Mouse (Mus musculus): ENCODE data around the gene Tmub1. TPM values are rescaled to one million over a fixed set of nuclear protein-coding genes. Genes with fewer than 3 reads are reported as not detected.

Gene Tmub1
- polyA plus RNA-seq, 1 experiment from 2014 or later: 23.8 TPM

DNA sequence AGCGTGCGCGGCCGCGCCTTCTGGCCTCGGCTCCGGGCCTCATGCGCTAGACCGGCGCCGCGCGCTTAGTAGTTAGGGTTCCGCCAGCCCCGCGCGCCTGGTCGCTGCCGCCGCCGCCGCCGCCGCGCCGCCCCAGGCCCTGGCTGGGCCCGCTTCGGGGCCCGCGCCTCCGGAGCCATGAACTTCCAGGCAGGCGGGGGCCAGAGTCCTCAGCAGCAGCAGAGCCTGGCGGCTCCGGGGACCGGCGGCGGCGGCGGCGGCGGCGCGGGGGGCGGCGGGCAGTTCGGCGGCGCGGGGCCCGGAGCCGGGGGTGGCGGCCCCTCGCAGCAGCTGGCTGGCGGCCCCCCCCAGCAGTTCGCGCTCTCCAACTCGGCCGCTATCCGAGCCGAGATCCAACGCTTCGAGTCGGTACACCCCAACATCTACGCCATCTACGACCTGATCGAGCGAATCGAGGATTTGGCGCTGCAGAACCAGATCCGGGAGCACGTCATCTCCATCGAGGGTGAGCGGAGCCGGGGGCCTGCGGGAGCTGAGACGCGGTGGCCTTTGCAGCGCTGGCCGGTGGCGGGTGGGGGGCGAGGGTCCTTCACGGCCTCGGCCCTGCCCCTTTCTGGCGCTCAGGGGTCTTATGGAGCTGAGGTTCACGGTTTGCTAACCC is 4.5 kb upstream of the Tmub1 start, which contains the start of gene Agap3:
Agap3 (plus strand) TSS at position 148 of the 661 bp plus-strand sequence.
- H3K4me3 ChIP-seq (ENCODE audit: low read length): peak within 1 kb of the TSS; percentile 82
- no peaks in the 10 kb centered on the region for H3K9me3 ChIP-seq (ENCODE audit: control insufficient read depth, low read length)
- under 1% methylated on average over 73 of the region's 85 CpGs for WGBS
- peaks cover 2% of the 10 kb centered on the region; the same call in 1 of the 2 replicates for H3K36me3 ChIP-seq (ENCODE audit: control insufficient read depth, insufficient read depth, low read length)
- H3K9ac ChIP-seq (ENCODE audit: low read depth, low read length): peak within 1 kb of the TSS; percentile 95
- peak within 1 kb of the TSS; percentile 88 for H3K4me2 ChIP-seq (replicated peaks; ENCODE audit: low read depth, low read length)
- 0 out of 2 replicates have a peak, but pooled peaks have one; percentile 1 for ATAC-seq (ENCODE audit: low FRiP score, low TSS enrichment)
- H3K4me1 ChIP-seq (ENCODE audit: control insufficient read depth, insufficient read depth, low read length): peaks cover 30% of the 10 kb centered on the region
- H3K27ac ChIP-seq (ENCODE audit: low read depth, low read length): peak within 1 kb of the TSS; percentile 83
- H3K27me3 ChIP-seq (ENCODE audit: control insufficient read depth, insufficient read depth, low read length): no peaks in the 10 kb centered on the region

DNA sequence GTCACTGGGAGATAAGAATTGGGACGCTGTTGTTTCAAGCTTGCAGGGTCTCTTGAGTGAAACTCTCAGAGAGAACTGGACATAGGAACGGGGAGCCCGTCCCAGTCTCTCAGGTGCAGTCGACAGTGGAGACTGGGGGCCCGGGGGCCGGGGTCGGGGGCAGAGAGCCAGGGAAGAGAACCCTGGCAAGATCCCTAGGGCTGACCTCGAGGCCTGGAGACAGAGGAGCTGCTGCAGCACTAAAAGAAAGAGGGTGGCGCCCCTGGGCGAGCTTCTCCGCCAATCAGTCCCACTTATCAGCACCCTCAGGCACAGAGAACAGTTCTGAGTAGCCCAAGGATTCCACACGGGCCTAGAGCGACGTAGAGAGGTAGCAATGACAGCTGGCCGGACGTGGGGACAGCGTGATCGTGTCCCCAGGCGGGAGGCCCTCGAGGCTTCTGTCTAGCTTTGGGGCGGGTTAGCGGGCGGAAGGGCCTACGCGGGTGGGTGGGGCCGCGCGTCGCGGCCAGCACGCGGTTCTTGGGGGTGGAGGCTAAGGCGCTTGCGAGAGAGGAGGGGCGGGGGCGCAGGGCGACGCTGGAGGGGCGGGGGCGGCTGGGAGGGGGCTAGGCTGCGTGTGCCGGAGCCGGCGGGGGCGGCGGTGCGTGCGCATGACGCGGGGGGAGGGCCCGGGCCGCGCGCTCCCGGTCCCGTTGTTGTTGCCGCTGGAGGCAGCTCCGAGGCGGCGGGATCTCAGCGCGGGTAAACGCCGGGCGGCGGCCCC is 3.8 kb upstream of the Tmub1 start:
- peaks cover 30% of the 10 kb centered on the region for H3K4me1 ChIP-seq (ENCODE audit: control insufficient read depth, insufficient read depth, low read length)
- 4% methylated on average over 38 of the region's 66 CpGs for WGBS

DNA sequence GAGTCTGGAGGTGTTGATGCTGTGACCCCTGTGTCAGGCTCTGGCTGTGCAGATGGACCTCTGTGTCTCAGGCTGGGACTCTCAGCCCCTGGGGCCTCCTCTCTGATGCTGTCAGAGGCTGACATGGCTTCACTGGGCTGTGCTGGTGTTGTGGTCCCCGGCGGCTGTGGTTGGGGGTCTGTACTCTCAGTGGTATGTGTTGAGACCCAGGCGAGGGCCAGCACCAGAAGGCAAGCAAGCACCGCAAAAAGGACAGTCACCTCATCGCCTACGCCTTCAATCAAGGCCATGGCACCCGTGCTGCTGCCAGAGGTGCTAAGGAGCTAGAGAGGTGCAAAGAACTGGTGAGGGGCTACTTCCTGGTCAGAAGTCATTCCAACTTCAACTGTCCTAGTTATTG is 1.0 kb downstream of the Tmub1 start:
- no peak overlapping the region; the same call in 1 of the 2 replicates for H3K4me2 ChIP-seq (replicated peaks; ENCODE audit: low read depth, low read length)
- ATAC-seq (ENCODE audit: low FRiP score, low TSS enrichment): no peak

More for the DNA sequence above, 3.8 kb upstream of the Tmub1 start:
- Histone ChIP-seq H3K27ac (ENCODE audit: low read depth, low read length) (peak overlapping the region; percentile 83), H3K4me3 (ENCODE audit: low read length) (peak overlapping the region; percentile 82), H3K9me3 (ENCODE audit: control insufficient read depth, low read length) (no peaks in the 10 kb centered on the region), H3K27me3 (ENCODE audit: control insufficient read depth, insufficient read depth, low read length) (no peaks in the 10 kb centered on the region), H3K9ac (ENCODE audit: low read depth, low read length) (peak overlapping the region; percentile 95), H3K36me3 (ENCODE audit: control insufficient read depth, insufficient read depth, low read length) (0 out of 2 replicates have a peak, but pooled peaks cover 2% of the 10 kb centered on the region), H3K4me2 (replicated peaks; ENCODE audit: low read depth, low read length) (peak overlapping the region; percentile 88)
- ATAC-seq (ENCODE audit: low FRiP score, low TSS enrichment): peak; percentile 79

DNA sequence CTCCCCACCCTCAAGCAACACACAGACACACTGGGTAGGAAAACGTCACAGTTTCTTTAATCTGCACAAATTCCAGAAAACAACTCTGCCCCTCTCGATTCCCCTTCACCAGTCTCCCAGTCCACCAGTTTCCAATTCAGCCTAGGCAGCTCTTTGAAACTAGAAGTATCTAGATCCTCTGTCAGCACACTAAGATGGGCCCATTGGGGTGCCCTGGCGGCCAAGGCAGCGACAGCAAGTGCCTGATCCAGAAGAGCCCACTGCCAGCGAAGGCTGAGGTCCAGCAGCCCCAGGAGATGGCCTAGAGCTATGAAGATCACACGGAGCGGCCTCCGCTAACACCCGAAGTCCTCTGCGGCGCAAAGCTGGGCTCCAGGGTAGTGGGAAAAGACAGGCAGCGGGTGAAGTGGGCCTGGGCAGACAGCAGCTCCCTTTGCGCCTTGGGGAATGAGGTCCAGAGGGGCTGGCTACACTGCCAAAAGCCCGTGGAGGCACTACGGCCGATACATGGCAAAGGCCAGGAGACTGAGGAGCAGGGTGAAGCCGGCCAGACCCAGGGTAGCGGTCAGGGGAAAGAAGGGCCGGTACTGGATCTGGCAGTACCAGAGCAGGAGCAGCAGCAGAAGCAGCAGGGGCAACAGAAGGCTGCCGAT is 2.1 kb downstream of the Tmub1 start:
- peak overlapping the region; percentile 49 for H3K27ac ChIP-seq (ENCODE audit: low read depth, low read length)
- peak overlapping the region; percentile 90 for H3K9ac ChIP-seq (ENCODE audit: low read depth, low read length)
- H3K4me3 ChIP-seq (ENCODE audit: low read length): peak overlapping the region; percentile 68
- peaks cover 31% of the 10 kb centered on the region for H3K36me3 ChIP-seq (ENCODE audit: control insufficient read depth, insufficient read depth, low read length)
- WGBS: 58% methylated on average over 20 of the region's 20 CpGs
- H3K4me1 ChIP-seq (ENCODE audit: control insufficient read depth, insufficient read depth, low read length): peaks cover 15% of the 10 kb centered on the region
- H3K4me2 ChIP-seq (replicated peaks; ENCODE audit: low read depth, low read length): peak overlapping the region; percentile 52
- H3K27me3 ChIP-seq (ENCODE audit: control insufficient read depth, insufficient read depth, low read length): no peaks in the 10 kb centered on the region
- H3K9me3 ChIP-seq (ENCODE audit: control insufficient read depth, low read length): no peaks in the 10 kb centered on the region
- ATAC-seq (ENCODE audit: low FRiP score, low TSS enrichment): 0 out of 2 replicates have a peak, but pooled peaks have one; percentile 1

More for the DNA sequence above, 1.0 kb downstream of the Tmub1 start:
- no peaks in the 10 kb centered on the region for H3K9me3 ChIP-seq (ENCODE audit: control insufficient read depth, low read length)
- H3K27ac ChIP-seq (ENCODE audit: low read depth, low read length): no peak overlapping the region
- peaks cover 20% of the 10 kb centered on the region; the same call in 1 of the 2 replicates for H3K36me3 ChIP-seq (ENCODE audit: control insufficient read depth, insufficient read depth, low read length)
- 91% methylated on average over 7 of the region's 7 CpGs for WGBS
- no peaks in the 10 kb centered on the region for H3K27me3 ChIP-seq (ENCODE audit: control insufficient read depth, insufficient read depth, low read length)
- no peak overlapping the region for H3K4me3 ChIP-seq (ENCODE audit: low read length)
- no peak overlapping the region for H3K9ac ChIP-seq (ENCODE audit: low read depth, low read length)
- peaks cover 20% of the 10 kb centered on the region for H3K4me1 ChIP-seq (ENCODE audit: control insufficient read depth, insufficient read depth, low read length)

DNA sequence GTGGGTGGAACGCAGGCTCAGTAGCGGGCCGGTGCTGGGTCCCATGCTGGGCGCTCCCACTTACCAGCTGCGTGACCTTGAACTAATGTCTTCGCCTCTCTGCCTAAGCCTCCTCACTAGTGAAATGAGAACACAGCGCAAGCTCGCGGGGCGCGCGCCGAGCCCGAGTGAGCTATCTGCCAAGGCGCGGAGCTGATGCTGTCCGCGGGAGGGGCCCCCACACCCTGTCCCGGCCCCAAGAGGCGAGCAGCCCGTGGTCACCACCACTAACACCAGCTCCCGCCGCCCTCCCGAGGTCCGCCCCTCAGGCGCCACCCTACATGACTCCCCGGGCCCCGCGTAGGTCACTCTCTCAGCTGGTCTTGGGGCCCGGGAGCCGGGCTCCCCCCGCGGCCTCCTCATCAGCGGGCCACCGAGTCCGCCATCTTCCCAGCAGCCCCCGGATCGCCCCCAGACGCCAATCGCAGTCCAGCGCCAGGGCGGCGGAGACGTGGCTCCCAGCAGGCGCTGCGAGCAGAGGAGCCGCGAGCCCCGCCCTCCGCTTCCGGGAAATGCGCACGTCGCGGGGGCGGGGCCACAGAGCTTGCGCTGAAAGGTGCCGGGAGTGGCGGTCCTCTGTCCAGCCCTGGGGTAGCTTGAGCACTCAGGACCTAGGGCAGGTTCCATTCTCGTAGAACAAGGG is 2.8 kb downstream of the Tmub1 start, which contains the start of gene Fastk:
Fastk (minus strand) TSS at position 542 of the 682 bp plus-strand sequence.
- under 1% methylated on average over 56 of the region's 60 CpGs for WGBS
- Histone ChIP-seq H3K27me3 (ENCODE audit: control insufficient read depth, insufficient read depth, low read length) (no peaks in the 10 kb centered on the region), H3K4me3 (ENCODE audit: low read length) (peak within 1 kb of the TSS; percentile 68), H3K9me3 (ENCODE audit: control insufficient read depth, low read length) (no peaks in the 10 kb centered on the region), H3K4me2 (replicated peaks; ENCODE audit: low read depth, low read length) (peak within 1 kb of the TSS; percentile 52), H3K36me3 (ENCODE audit: control insufficient read depth, insufficient read depth, low read length) (peaks cover 38% of the 10 kb centered on the region), H3K27ac (ENCODE audit: low read depth, low read length) (peak within 1 kb of the TSS; percentile 81), H3K9ac (ENCODE audit: low read depth, low read length) (peak within 1 kb of the TSS; percentile 90), H3K4me1 (ENCODE audit: control insufficient read depth, insufficient read depth, low read length) (peaks cover 15% of the 10 kb centered on the region)
- peak; percentile 84 for ATAC-seq (ENCODE audit: low FRiP score, low TSS enrichment)

DNA sequence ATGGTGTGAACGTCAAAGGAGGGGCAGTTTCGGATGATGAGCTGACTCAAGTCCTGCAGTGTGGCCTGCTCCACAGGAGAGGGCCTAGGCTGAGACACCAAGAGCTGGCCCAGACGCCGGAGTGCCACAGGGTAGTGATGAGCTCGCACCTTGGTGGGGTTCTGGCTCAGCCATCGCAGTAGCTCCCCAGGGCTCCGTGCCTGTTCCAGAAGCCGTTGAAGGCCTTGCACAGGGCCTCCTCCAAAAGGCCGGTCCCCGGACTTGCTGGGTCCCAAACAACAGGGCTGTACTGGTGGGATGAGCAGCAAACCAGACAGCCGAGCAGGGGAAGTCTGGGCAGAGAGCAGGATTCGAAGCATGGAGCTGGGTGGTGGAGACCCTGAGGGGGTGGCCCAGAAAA is 3.7 kb downstream of the Tmub1 start:
- peaks cover 15% of the 10 kb centered on the region for H3K4me1 ChIP-seq (ENCODE audit: control insufficient read depth, insufficient read depth, low read length)
- peak overlapping the region; percentile 52 for H3K4me2 ChIP-seq (replicated peaks; ENCODE audit: low read depth, low read length)
- H3K27ac ChIP-seq (ENCODE audit: low read depth, low read length): no peak overlapping the region
- WGBS: 84% methylated on average over 12 of the region's 12 CpGs
- H3K36me3 ChIP-seq (ENCODE audit: control insufficient read depth, insufficient read depth, low read length): peaks cover 47% of the 10 kb centered on the region
- no peaks in the 10 kb centered on the region for H3K27me3 ChIP-seq (ENCODE audit: control insufficient read depth, insufficient read depth, low read length)
- ATAC-seq (ENCODE audit: low FRiP score, low TSS enrichment): no peak
- H3K9me3 ChIP-seq (ENCODE audit: control insufficient read depth, low read length): no peaks in the 10 kb centered on the region
- H3K9ac ChIP-seq (ENCODE audit: low read depth, low read length): peak overlapping the region; percentile 90
- H3K4me3 ChIP-seq (ENCODE audit: low read length): peak overlapping the region; percentile 68

DNA sequence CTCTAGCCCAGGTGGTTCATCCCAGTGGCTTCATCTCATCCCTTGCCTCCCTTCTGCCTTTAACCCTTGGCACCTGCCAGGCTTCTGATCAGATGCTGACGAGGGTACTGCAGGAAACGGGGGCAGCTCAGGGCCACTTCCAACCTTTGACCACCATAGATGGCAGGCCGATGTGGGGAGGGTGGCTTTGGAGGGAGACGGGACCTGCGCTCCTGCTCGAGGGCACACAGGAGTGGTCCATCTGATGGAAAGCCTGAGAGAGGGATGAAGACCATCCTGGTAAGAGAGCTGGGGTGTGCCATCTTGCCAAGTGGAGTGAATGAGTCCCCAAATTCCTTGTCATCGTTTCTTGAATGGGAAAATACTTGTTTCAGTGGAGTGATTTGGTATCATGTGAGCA is 4.5 kb downstream of the Tmub1 start:
- peaks cover 54% of the 10 kb centered on the region for H3K36me3 ChIP-seq (ENCODE audit: control insufficient read depth, insufficient read depth, low read length)
- no peaks in the 10 kb centered on the region for H3K9me3 ChIP-seq (ENCODE audit: control insufficient read depth, low read length)
- H3K4me1 ChIP-seq (ENCODE audit: control insufficient read depth, insufficient read depth, low read length): peaks cover 15% of the 10 kb centered on the region
- H3K4me3 ChIP-seq (ENCODE audit: low read length): no peak overlapping the region
- no peak overlapping the region for H3K9ac ChIP-seq (ENCODE audit: low read depth, low read length)
- H3K4me2 ChIP-seq (replicated peaks; ENCODE audit: low read depth, low read length): no peak overlapping the region
- no peak overlapping the region for H3K27ac ChIP-seq (ENCODE audit: low read depth, low read length)
- no peaks in the 10 kb centered on the region for H3K27me3 ChIP-seq (ENCODE audit: control insufficient read depth, insufficient read depth, low read length)
- no peak for ATAC-seq (ENCODE audit: low FRiP score, low TSS enrichment)
- 90% methylated on average over 7 of the region's 7 CpGs for WGBS

DNA sequence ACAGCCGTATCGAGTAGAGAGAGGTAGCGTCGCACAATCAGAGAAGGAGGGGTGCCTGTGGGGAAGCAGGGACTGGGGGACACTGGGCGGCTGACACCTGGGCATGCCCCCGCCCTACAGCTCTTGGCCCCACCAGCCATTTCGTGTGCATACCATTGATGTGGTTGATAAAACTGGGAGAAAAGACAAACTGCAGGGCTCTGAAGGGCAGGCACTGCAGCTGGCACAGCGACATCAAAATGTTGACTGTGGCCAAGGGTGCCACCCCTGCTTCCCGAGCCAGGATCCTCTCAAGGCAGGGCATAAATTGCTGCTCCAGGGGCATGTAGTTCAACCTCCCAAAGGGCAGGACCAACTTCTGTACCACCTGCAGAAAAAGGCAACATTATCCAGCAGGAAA is 5.6 kb downstream of the Tmub1 start:
- H3K4me3 ChIP-seq (ENCODE audit: low read length): no peak overlapping the region
- 89% methylated on average over 9 of the region's 9 CpGs for WGBS
- peaks cover 12% of the 10 kb centered on the region for H3K4me1 ChIP-seq (ENCODE audit: control insufficient read depth, insufficient read depth, low read length)
- no peaks in the 10 kb centered on the region for H3K27me3 ChIP-seq (ENCODE audit: control insufficient read depth, insufficient read depth, low read length)
- H3K36me3 ChIP-seq (ENCODE audit: control insufficient read depth, insufficient read depth, low read length): peaks cover 62% of the 10 kb centered on the region
- no peaks in the 10 kb centered on the region for H3K9me3 ChIP-seq (ENCODE audit: control insufficient read depth, low read length)
- ATAC-seq (ENCODE audit: low FRiP score, low TSS enrichment): no peak
- no peak overlapping the region for H3K27ac ChIP-seq (ENCODE audit: low read depth, low read length)
- no peak overlapping the region for H3K9ac ChIP-seq (ENCODE audit: low read depth, low read length)
- H3K4me2 ChIP-seq (replicated peaks; ENCODE audit: low read depth, low read length): no peak overlapping the region
